Mouse (Mus musculus): Measurements from ENCODE around the gene Tmprss11e. TPM values are rescaled to one million over a fixed set of nuclear protein-coding genes. Genes with fewer than 3 reads are reported as not detected.

Tmprss11e gene
- total RNA-seq (2021): not detected
- long read RNA-seq, experiment 1: 0 reads
- long read RNA-seq, experiment 2: 0 reads

DNA sequence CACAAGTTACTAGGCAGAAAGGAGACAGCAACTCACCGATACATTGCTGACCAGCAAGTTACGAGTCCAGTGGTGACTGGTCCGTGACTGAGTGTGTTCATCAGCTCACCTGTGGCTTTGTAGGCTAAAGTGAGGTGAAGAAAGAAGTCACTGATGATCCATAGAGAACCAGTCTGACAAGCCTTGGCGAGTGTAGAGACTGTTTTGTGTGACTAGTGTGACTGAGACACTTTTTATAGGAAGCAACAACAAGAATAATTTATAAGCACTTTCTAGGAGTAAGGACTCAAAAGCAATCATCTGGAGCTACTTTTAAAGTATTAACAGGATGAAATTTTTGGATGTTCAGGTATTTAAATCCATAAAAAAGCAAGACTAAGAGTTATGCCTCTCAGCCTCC lies at the start of gene Tmprss11e:
Gene Tmprss11e, minus strand, starts transcription at position 101 of the 400 bp plus-strand sequence.
- no peak for DNase-seq

DNA sequence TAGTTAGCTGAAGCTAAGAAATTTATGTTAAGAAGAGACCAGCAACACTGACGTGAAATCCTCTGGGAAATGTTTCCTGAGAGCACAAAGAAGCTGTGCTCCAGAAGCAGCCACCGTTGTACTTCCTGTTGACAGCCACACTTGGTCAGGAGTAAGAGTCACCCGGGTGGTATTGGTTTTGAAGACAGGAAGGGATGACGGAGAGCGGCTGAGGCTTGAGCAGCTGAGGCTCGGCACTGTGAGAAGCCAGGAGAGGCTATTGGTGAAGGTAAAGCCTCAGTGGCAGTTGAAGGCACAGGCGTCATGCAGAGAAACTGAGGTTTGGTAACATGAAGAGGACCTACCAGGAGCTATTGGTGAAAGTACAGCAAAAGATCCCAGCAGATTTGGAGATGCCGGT lies 47.2 kb upstream of the Tmprss11e start:
- no peak for DNase-seq

GRCm38 (mm10) chr5:86792249-86792648 lies 46.6 kb upstream of the Tmprss11e start:
- no peak for DNase-seq

- no peak for DNase-seq
Observed at GRCm38 (mm10) chr5:86789954-86790353, 44.3 kb upstream of the Tmprss11e start.

- no peak for DNase-seq
Observed at GRCm38 (mm10) chr5:86786798-86787197, 41.2 kb upstream of the Tmprss11e start.

- no peak for DNase-seq
Observed at GRCm38 (mm10) chr5:86784205-86784604, 38.6 kb upstream of the Tmprss11e start.

DNA sequence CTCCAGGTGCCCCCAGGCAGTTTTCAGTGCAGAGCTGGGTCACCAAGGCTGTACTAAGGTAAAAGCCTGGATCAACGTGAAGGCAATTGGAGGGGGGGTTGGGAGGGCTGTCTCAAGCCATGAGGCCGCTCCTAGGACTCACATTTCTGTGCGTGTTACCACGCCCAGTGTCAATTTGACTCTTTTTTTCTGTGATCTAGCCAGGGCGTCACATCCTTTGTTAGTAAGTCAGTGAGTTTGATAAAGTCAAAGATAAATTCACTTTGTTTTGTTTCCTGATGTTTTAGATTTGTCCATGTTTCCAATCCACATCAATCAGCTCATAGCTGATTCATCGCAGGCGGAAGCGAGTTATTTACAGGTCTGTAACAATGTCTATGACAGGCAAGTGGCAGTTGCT lies 37.4 kb upstream of the Tmprss11e start:
- no peak for DNase-seq

DNA sequence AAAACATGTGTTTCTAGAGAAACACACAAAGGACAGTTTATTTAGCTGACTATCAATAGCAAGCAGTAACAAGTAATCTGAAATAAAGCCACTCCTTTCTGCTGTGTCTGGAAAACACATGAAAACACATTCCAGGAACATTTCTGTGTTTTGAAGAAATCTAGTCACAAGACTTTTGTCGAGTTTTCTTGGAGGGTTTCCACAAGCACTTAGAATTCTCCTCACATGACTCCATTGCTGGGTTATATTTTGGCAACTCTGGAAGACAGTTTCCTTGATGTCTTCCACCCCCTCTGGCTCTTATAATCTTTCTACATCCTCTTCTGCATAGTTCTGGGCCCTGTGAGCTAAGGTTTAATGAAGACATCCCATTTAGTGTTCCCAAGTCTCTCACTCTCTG lies 32.9 kb upstream of the Tmprss11e start:
- no peak for DNase-seq

DNA sequence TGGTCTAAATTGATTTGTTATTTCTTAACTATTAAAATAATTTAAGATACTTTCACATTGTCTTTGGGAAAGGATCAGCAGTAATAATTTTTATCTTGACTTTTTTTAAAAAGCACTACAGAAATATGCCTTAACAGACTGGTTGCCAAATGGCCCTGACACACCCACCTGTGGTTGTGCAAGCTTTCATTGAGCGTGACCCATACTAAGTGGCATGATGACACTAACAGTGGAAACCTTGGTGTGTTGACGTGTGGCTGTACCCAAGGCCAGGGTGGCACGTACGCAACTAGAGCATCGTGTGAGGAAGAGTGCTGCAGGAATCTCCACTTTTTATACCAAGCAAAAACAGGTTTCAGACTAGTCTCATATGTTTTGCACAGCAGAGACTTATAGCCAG lies 31.3 kb upstream of the Tmprss11e start:
- DNase-seq: no peak

DNA sequence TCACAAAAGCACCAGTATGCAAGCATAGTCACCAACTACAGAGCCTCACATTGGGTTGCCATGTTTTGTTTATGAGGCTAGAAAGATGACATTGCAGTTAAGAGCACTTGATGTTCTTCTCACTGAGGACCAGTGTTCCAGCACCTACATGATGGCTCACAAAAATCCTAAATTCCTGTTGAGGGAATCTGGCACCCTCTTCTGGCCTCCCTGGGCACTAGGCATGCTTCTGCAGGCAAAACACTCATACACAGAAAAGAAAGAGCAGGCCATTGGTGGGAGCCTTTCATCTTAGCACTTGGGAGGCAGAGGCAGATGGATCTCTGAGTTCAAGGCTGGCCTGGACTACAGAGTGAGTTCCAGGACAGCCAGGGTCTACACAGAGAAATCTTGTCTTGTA lies 25.4 kb upstream of the Tmprss11e start:
- no peak for DNase-seq

DNA sequence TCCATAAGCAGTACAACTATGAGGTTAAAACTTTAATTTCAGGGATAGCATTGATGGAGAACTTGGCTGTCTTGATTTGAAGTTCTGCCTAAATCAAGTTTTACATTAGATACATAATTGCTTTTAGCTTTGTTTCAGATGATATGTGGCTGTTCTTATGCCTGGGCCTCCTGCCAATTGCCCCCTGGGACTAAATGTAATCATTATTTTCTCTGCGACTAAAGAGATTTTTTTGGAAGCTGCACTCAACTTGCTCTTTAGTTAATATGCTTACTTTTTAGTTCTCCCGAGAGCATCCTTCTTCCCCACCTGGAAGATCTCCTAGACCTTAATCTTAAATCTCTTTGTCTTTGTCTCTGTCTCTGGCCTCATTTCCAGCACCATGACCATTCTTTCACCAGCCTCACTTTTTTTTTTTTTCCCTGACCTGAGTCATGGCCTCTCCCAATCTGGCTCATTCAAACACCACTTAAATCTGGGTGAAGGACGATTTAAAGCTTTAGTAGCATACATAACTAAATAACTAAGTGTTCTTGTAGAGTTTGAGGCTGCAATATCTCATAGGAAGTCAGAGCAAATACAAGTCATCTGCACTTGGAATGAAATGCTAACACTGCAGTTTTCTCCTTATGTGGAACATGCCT lies 23.5 kb upstream of the Tmprss11e start:
- DNase-seq: no peak

GRCm38 (mm10) chr5:86742796-86743195 lies 2.8 kb downstream of the Tmprss11e start:
- no peak for DNase-seq

DNA sequence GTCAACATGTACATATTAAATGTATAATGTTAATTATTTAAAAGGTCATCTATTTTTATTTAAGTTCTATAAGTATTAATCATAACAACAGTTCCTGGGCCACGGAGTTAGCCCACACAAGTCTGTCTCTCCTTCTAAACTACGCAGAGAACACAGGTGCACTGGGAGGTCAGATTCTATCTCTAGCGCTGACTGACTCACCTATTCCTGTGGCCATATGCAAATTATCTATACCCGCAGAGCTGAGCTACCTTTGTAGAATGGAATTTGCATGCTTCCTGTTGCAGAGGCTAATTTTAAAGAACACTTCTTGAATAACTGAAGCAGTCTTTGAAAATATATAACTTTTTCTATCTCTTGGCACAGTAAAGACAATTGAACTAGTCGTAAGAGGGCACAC lies 4.5 kb downstream of the Tmprss11e start:
- no peak for DNase-seq

DNA sequence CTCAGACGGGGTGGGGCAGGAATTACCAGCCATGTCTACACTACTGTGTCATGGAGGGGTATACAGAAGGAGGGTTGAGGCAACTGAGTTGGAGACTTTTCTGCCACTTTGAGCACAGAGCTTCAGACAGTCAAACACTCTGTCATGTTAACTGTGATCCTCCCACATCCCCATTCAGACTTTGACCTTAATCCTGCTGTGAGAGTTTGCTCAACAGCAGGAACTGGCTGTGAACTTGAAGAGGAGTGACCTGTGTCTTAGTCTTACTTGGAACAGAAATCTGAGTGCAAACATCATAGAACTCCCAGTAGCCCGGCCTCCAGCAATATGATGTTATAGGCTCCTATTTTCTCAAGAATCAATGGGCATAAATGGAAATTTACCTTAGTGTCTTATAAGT lies 9.8 kb downstream of the Tmprss11e start:
- no peak for DNase-seq

DNA sequence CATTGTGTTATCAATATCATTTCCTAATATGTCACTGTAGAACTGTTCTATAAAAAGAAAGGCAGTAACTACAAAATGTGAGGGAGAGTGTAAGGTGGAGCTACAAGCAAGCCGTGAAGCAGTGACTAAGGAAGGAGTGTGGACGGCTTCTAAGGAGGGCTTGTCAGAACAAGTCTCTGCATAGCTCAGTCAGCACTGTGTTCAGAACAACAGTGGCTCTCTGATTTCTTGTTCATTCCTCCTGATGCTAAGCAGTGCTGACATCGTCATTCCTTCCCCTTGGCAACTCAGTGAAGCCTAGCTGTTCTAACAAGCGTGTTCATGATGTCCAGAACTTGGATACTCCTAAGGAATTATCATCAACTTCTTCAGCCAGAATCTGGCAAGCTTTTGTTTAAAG lies 15.0 kb downstream of the Tmprss11e start:
- no peak for DNase-seq

GRCm38 (mm10) chr5:86728574-86728973 lies 17.0 kb downstream of the Tmprss11e start:
- DNase-seq: no peak

DNA sequence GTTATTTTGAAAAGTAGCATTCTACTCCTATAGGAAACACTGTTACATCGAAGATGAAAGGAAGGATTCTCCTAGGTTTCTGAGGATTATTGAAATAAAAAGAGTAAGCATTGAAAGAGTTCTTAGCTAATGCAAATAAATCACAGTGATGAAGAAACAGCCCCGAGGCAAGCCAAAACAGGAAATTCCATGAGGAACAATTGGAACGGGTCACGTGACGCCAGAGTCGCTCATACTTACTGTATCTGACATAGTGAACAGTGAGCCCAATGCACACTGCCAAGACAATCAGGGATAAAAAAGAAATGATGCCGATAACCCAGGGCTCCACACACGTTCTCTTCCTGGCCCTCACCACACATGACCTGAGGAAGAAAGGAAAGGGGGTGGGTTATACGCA lies 18.6 kb downstream of the Tmprss11e start:
- DNase-seq: no peak

DNA sequence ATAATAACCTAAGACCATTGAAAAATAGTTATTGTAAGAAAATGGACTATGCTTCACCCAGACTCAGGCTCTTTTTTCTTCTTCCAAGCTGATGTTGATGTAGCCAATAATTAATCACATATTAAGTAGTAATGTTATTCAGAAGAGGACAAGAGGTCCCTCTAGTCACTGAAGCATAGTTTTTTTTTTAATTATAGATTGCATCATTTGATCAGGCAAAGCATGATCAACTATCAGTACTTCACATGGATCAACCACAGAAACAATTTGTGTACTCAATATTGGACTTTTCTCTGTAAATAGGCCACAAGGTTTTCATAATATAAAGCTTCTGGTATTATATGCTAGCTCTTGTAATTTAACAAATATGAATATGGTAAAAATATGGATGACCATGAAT lies 20.6 kb downstream of the Tmprss11e start:
- DNase-seq: no peak

- DNase-seq: no peak
Observed at GRCm38 (mm10) chr5:86722820-86723460, 22.7 kb downstream of the Tmprss11e start.

DNA sequence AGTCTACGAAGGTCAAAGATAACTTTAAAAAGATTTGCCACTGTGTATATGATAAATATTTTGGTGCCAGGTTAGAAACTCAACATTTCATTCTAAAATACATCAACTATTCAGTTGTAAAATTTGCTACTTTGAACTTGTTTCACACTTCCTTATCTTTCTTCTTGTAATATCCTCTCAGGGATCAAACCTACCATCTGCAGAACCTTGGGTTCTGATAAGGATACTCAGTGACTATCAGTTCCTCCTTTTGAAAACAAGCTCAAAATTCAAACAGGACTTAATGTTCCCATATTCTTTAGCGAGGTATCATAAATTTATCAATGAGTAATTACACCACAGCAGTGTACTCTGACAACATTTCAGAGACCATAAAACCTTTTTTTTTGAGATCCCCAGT lies 30.6 kb downstream of the Tmprss11e start:
- no peak for DNase-seq

DNA sequence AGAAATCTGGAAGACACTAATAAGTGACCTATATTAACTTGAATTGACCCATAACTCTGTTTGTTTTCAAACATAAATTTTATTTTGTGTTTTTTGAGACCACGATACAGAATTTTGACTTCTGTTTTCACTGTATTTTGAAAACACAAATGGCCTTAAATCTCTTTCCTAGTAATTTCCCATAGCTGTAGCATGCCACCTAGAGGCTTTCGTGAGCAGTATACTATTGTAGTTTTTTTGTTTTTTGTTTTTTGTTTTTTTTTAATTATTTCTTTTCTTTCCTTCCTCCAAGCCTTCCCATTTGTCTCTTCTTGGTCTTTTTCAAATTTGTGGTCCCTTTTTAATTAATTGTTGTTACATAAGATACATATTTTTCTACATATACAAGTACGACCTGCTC lies 40.7 kb downstream of the Tmprss11e start:
- no peak for DNase-seq

DNA sequence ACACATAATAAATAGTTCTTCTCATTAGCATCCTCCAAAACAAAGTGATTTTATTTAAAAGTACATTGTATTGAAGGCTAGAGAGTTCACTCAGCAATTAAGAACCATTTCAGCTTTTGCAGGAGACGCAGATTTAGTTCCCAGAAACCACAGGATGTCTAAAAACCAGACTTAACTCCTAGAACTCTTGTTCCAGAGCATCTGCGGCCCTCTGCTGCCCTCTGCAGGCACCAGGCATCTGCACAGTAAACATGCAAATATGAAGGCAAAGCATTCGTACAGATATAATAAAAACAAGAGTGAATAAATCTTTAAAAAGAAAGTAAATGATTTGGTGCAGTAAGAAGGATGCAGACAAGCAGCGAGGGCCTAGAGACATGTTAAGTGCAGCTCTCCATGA lies 60.9 kb downstream of the Tmprss11e start:
- DNase-seq: no peak

DNA sequence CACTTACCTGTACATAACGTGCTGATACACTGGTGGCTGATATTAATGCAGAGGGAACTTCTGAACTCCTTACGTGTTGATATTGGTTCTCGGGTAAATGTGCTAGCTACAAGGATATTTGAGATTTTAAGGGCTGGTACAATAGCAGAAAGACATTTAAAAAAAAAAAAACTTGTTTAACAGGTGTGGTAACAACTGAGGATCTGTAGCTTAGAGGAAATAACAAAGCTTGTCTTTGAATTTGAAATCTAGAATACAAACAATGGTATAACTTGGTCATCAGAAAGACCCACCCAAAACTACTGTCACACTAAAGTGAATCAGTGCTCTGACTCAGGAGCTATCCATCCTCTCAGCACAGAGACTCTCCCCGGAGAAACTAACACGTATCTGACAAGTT lies 69.4 kb downstream of the Tmprss11e start, which contains the start of gene Tmprss11b:
Gene Tmprss11b, minus strand, starts transcription at position 101 of the 400 bp plus-strand sequence.
- no peak for DNase-seq
